Mouse (Mus musculus): Measurements from ENCODE around the gene Slc18b1.

The Slc18b1 gene

GRCm38 (mm10) chr10:23804665-23805064 lies 7.9 kb downstream of the Slc18b1 start:
- DNase-seq (ENCODE audit: low read depth in 1 of 2, low spot score in 2 of 2) = no peak

GRCm38 (mm10) chr10:23806201-23806600 lies 9.4 kb downstream of the Slc18b1 start:
- DNase-seq (ENCODE audit: low read depth in 1 of 2, low spot score in 2 of 2) = no peak

GRCm38 (mm10) chr10:23811635-23812437 lies 15.1 kb downstream of the Slc18b1 start:
- DNase-seq (ENCODE audit: low read depth in 1 of 2, low spot score in 2 of 2) = peak in 1 of 2 experiments; percentile 36

GRCm38 (mm10) chr10:23812438-23812759 lies 15.6 kb downstream of the Slc18b1 start:
- DNase-seq (ENCODE audit: low read depth in 1 of 2, low spot score in 2 of 2) = no peak

- DNase-seq (ENCODE audit: low read depth in 1 of 2, low spot score in 2 of 2) = no peak
These were observed 16.3 kb downstream of the Slc18b1 start for GRCm38 (mm10) chr10:23812852-23813766.

- DNase-seq (ENCODE audit: low read depth in 1 of 2, low spot score in 2 of 2) = peak in 1 of 2 experiments; percentile 54
These were observed 18.4 kb downstream of the Slc18b1 start for GRCm38 (mm10) chr10:23815168-23815567.

GRCm38 (mm10) chr10:23816241-23816640 lies 19.5 kb downstream of the Slc18b1 start:
- DNase-seq (ENCODE audit: low read depth in 1 of 2, low spot score in 2 of 2) = no peak

GRCm38 (mm10) chr10:23826516-23826915 lies 29.7 kb downstream of the Slc18b1 start:
- no peak for DNase-seq (ENCODE audit: low read depth in 1 of 2, low spot score in 2 of 2)

- DNase-seq (ENCODE audit: low read depth in 1 of 2, low spot score in 2 of 2) = no peak
These were observed 39.5 kb downstream of the Slc18b1 start for GRCm38 (mm10) chr10:23836003-23836964.

GRCm38 (mm10) chr10:23837115-23837514 lies 40.3 kb downstream of the Slc18b1 start:
- DNase-seq (ENCODE audit: low read depth in 1 of 2, low spot score in 2 of 2) = no peak

- no peak for DNase-seq (ENCODE audit: low read depth in 1 of 2, low spot score in 2 of 2)
These were observed 42.1 kb downstream of the Slc18b1 start for GRCm38 (mm10) chr10:23838910-23839309.

- no peak for DNase-seq (ENCODE audit: low read depth in 1 of 2, low spot score in 2 of 2)
These were observed 42.6 kb downstream of the Slc18b1 start for GRCm38 (mm10) chr10:23839368-23839767.

GRCm38 (mm10) chr10:23840496-23840895 lies 43.7 kb downstream of the Slc18b1 start:
- DNase-seq (ENCODE audit: low read depth in 1 of 2, low spot score in 2 of 2) = no peak

- no peak for DNase-seq (ENCODE audit: low read depth in 1 of 2, low spot score in 2 of 2)
These were observed 54.6 kb downstream of the Slc18b1 start, which contains the start of gene Vnn3 for GRCm38 (mm10) chr10:23851228-23851912. Vnn3 (plus strand) TSS chr10:23851462.

GRCm38 (mm10) chr10:23852096-23852495 lies 55.3 kb downstream of the Slc18b1 start:
- no peak for DNase-seq (ENCODE audit: low read depth in 1 of 2, low spot score in 2 of 2)

- no peak for DNase-seq (ENCODE audit: low read depth in 1 of 2, low spot score in 2 of 2)
These were observed 67.9 kb downstream of the Slc18b1 start for GRCm38 (mm10) chr10:23864362-23865312.
